Mouse (Mus musculus) liver, adult 2 months (tissue): Measurements from ENCODE around the gene Med24. TPM values are rescaled to one million over a fixed set of nuclear protein-coding genes. Genes with fewer than 3 reads are reported as not detected.
A peak's percentile ranks its signal among the peaks of the same experiment; 100 is the strongest.
"Not testable (repeated sequence)": the region's sequence is repeated elsewhere in the genome, so short reads cannot be mapped to it uniquely, and the experiment has no call there.

Experiments
- DNase-seq: peaks from one replicate; pipeline ENCODE4 v3.0.0-alpha.2; 2011; ENCODE audit warnings: low read depth, low spot score; ENCODE audit errors: extremely low read depth
- H3K27ac ChIP-seq: fragments of 200-500 bp; replicated peaks from 2 replicates; pipeline ENCODE4 v1.5.1; 2012; ENCODE audit warnings: low read depth, mild to moderate bottlenecking, control low read depth, inconsistent platforms, low read length; ENCODE audit not compliant: insufficient read depth
- H3K27me3 ChIP-seq: fragments of 200-500 bp; 2 replicates; pipeline ENCODE4 v1.6.1; 2012; ENCODE audit warnings: mild to moderate bottlenecking, moderate library complexity, low read length, inconsistent platforms; ENCODE audit not compliant: control insufficient read depth, insufficient read depth
- H3K36me3 ChIP-seq: fragments of 200-500 bp; 2 replicates; pipeline ENCODE4 v1.6.1; 2012; ENCODE audit warnings: low read length, inconsistent platforms; ENCODE audit not compliant: control insufficient read depth, insufficient read depth
- H3K4me1 ChIP-seq: fragments of 200-500 bp; 2 replicates; pipeline ENCODE4 v1.6.1; 2011; ENCODE audit warnings: low read length; ENCODE audit not compliant: control insufficient read depth, insufficient read depth
- H3K4me3 ChIP-seq: fragments of 200-500 bp; 2 replicates; pipeline ENCODE4 v1.5.1; 2011; ENCODE audit warnings: low read depth, mild to moderate bottlenecking, control low read depth, low read length, moderate library complexity; ENCODE audit not compliant: insufficient read depth
- H3K79me2 ChIP-seq: fragments of 200-500 bp; 2 replicates; pipeline ENCODE4 v1.6.1; 2012; ENCODE audit warnings: inconsistent platforms, mild to moderate bottlenecking, low read length, moderate library complexity; ENCODE audit not compliant: control insufficient read depth, insufficient read depth
- H3K9ac ChIP-seq: fragments of 200-500 bp; 2 replicates; pipeline ENCODE4 v1.6.1; 2012; ENCODE audit warnings: low read depth, mild to moderate bottlenecking, control low read depth, inconsistent platforms, low read length
- CTCF ChIP-seq: fragments of 200-500 bp; IDR thresholded peaks from 2 replicates; pipeline ENCODE4 v1.5.1; 2011; ENCODE audit warnings: low read depth, low read length, control low read depth
- POLR2A ChIP-seq: fragments of 200-500 bp; IDR thresholded peaks from 2 replicates; pipeline ENCODE4 v1.6.1; 2011; ENCODE audit warnings: low read length, control low read depth; ENCODE audit not compliant: insufficient read depth; ENCODE audit errors: extremely low read depth
- WGBS: fragments of 180-500 bp; shearing (Covaris S2); methylation state at CpG from one replicate; pipeline ENCODE4 v1.1.7; 2018; 5-methylcytosine and 5-hydroxymethylcytosine counted together
- polyA plus RNA-seq: library from polyadenylated mRNA; depleted of rRNA; stranded (reverse); fragments of >200 nt; gene quantifications from 2 replicates; pipeline ENCODE4 v1.2.3, GENCODE M21; 2012
- total RNA-seq: library from RNA; depleted of rRNA; stranded (reverse); fragments of >200 nt; gene quantifications from 2 replicates; pipeline ENCODE4 v1.2.3, GENCODE M21; 2014

The Med24 gene
- total and polyA plus RNA-seq, 2 experiments, result 3.9 to 23.2 TPM

DNA sequence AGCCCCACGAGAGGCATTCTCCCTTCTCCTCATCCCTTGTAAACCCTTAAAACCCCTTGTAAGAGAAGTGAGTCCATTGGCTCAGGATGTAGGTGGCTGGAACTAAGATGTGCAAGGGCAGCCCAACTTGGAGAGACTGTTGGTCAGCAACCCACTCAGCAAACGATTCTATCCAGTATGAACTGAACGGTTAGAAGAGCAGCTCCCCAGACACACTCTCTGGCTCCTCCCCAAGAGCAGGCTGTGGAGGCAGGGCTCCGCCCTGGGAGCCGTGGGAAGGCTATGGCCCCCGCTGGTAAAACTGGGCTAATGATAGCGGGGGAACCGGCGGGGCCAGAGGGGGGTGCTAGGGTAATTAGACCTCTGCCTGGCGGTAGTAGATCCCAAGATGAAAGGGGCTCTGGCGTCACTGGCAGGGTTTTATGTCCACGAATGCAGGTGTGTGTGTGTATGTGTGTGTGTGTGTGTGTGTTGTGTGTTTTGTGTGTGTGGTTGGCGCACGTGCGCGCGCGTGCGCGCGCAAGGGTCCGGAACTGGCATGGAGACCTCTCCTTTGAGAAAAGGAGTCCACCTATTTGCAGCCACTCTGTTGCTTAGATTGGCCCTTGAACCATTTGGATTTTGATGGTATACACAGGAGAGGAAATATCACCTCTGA lies 11.3 kb upstream of the Med24 start, which contains the start of gene Thra:
Gene Thra (plus strand): TSS at position 246 of the 658 bp plus-strand sequence.
- H3K4me3 ChIP-seq, result peak within 1 kb of the TSS; percentile 95
- H3K27me3 ChIP-seq, result no peaks in the 10 kb centered on the region
- 2% methylated on average over 22 of the region's 22 CpGs for WGBS
- no peaks in the 10 kb centered on the region for H3K36me3 ChIP-seq
- H3K27ac ChIP-seq, result peak within 1 kb of the TSS; percentile 14; the same call in 1 of the 2 replicates
- peaks cover 13% of the 10 kb centered on the region for H3K4me1 ChIP-seq
- no peak for TF ChIP-seq POLR2A
- TF ChIP-seq CTCF, result no peak
- DNase-seq, result peak; percentile 34
- H3K79me2 ChIP-seq, result peaks cover 14% of the 10 kb centered on the region; the same call in 1 of the 2 replicates
- H3K9ac ChIP-seq, result peak within 1 kb of the TSS; percentile 91

GRCm38 (mm10) chr11:98740026-98740392 lies 10.8 kb upstream of the Med24 start:
- Histone ChIP-seq H3K36me3 (no peaks in the 10 kb centered on the region), H3K9ac (no peak overlapping the region), H3K4me3 (no peak overlapping the region), H3K79me2 (peaks cover 12% of the 10 kb centered on the region; the same call in 1 of the 2 replicates), H3K27ac (no peak overlapping the region), H3K27me3 (no peaks in the 10 kb centered on the region), H3K4me1 (peaks cover 13% of the 10 kb centered on the region)
- 44% methylated on average over 8 of the region's 8 CpGs for WGBS
- TF ChIP-seq POLR2A, result no peak
- TF ChIP-seq CTCF, result no peak
- DNase-seq, result no peak

DNA sequence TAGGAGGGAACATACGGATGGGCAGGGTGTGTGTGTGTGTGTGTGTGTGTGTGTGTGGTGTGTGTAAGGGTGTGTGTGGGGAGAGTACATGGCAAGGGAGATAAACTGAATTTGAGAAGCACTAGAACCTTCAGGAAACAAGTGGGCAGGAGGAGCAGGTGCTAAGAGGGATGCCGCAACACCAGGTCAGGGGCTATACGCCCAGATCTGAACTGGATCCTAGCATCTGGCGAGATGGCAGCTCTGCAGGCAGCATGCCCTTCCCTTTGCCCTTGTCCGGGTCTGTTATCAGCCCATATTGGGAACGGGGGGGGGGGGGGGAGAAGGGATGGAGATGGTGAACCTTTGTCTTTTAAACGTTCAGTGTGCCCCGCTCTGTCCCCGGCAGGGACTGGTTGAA lies 9.7 kb upstream of the Med24 start:
- no peak overlapping the region for H3K27ac ChIP-seq
- TF ChIP-seq POLR2A, result no peak
- DNase-seq, result no peak
- no peak overlapping the region for H3K4me3 ChIP-seq
- peaks cover 5% of the 10 kb centered on the region; the same call in 1 of the 2 replicates for H3K79me2 ChIP-seq
- peaks cover 13% of the 10 kb centered on the region for H3K4me1 ChIP-seq
- WGBS, result 76% methylated on average over 9 of the region's 9 CpGs
- H3K36me3 ChIP-seq, result no peaks in the 10 kb centered on the region
- no peaks in the 10 kb centered on the region for H3K27me3 ChIP-seq
- H3K9ac ChIP-seq, result no peak overlapping the region

GRCm38 (mm10) chr11:98738428-98738911 lies 9.2 kb upstream of the Med24 start:
- DNase-seq, result no peak
- Histone ChIP-seq H3K79me2 (peaks cover 3% of the 10 kb centered on the region; the same call in 1 of the 2 replicates), H3K9ac (no peak overlapping the region), H3K36me3 (no peaks in the 10 kb centered on the region), H3K27ac (no peak overlapping the region), H3K4me1 (peaks cover 13% of the 10 kb centered on the region), H3K27me3 (no peaks in the 10 kb centered on the region), H3K4me3 (no peak overlapping the region)
- TF ChIP-seq CTCF (no peak), POLR2A (no peak)
- WGBS, result 86% methylated on average over 4 of the region's 4 CpGs

DNA sequence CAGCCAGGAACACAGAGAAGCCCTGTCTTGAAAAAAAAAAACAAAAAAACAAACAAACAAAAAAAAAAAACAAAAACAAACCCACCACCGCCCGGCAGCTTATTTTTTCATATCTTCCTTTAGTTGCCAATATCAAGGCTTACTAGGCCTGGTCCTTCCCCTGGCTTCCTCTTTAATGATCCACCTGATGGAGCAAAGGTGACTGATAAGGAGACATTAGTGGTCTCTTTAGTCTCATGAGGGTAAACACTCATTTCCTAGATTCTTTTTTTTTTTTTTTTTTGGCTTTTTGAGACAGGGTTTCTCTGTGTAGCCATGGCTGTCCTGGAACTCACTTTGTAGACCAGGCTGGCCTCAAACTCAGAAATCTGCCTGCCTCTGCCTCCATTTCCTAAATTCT lies 8.0 kb upstream of the Med24 start:
- H3K4me1 ChIP-seq, H3K9ac ChIP-seq, H3K27ac ChIP-seq, H3K4me3 ChIP-seq, H3K36me3 ChIP-seq, H3K27me3 ChIP-seq, DNase-seq, H3K79me2 ChIP-seq: not testable (repeated sequence)
- 84% methylated on average over 2 of the region's 2 CpGs for WGBS

DNA sequence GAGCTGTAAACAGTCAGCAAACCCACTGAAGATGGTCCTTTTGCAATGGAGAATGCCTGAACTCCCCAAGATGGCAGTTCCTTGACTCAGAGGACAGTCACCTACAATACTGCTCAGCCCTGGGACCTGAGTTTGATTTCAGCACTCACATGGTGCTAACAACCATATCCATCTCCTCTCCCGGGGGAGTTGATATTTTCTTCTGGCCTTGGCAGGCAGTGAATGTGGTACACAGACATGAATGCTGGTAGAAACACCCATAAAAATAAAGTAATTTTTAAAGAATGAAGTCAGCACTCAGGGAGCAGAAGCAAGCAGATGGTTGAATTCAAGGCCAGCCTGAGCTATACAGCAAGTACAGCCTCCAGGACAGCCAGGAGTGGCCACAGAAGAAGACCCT lies 6.9 kb upstream of the Med24 start:
- Histone ChIP-seq H3K4me3 (no peak overlapping the region), H3K9ac (no peak overlapping the region), H3K79me2 (no peaks in the 10 kb centered on the region), H3K27ac (no peak overlapping the region), H3K27me3 (no peaks in the 10 kb centered on the region), H3K36me3 (no peaks in the 10 kb centered on the region), H3K4me1 (peaks cover 5% of the 10 kb centered on the region)
- DNase-seq, result no peak
- no peak for TF ChIP-seq CTCF
- TF ChIP-seq POLR2A, result no peak
- WGBS, result 95% methylated on average over 1 of the region's 1 CpGs
